Mouse (Mus musculus) embryonic facial prominence, embryonic 11.5 days (tissue): ENCODE data around the gene Rabl3. TPM values are rescaled to one million over a fixed set of nuclear protein-coding genes. Genes with fewer than 3 reads are reported as not detected.

Source experiments
- ATAC-seq: fragments of 200-750 bp; cut with Nextera tagmentation; replicated peaks from 2 replicates; pipeline ENCODE4 v1.8.0; 2017; ENCODE audit warnings: low read depth; ENCODE audit not compliant: insufficient number of reproducible peaks, low FRiP score, low TSS enrichment
- DNase-seq: peaks from one replicate; pipeline ENCODE4 v3.0.0-alpha.2; 2015; ENCODE audit warnings: low spot score
- H3K27ac ChIP-seq: fragments of 300-500 bp; sonication (generic); replicated peaks from 2 replicates; pipeline ENCODE4 v1.5.1; 2014; ENCODE audit warnings: mild to moderate bottlenecking, low read depth, low read length, control low read depth
- H3K27me3 ChIP-seq: fragments of 300-500 bp; sonication (generic); 2 replicates; pipeline ENCODE4 v1.6.1; 2014; ENCODE audit warnings: mild to moderate bottlenecking, low read length, moderate library complexity, mixed read lengths; ENCODE audit not compliant: control insufficient read depth, insufficient read depth
- H3K36me3 ChIP-seq: fragments of 300-500 bp; sonication (generic); replicated peaks from 2 replicates; pipeline ENCODE4 v1.6.1; 2014; ENCODE audit warnings: low read depth, mild to moderate bottlenecking, low read length, moderate library complexity, mixed read lengths; ENCODE audit not compliant: control insufficient read depth, insufficient read depth
- H3K4me1 ChIP-seq: fragments of 300-500 bp; sonication (generic); 2 replicates; pipeline ENCODE4 v1.6.1; 2014; ENCODE audit warnings: low read length, mixed read lengths; ENCODE audit not compliant: control insufficient read depth, insufficient read depth
- H3K4me2 ChIP-seq: fragments of 300-500 bp; sonication (generic); 2 replicates; pipeline ENCODE4 v1.6.1; 2014; ENCODE audit warnings: low read depth, mild to moderate bottlenecking, control low read depth, low read length, moderate library complexity
- H3K4me3 ChIP-seq: fragments of 300-500 bp; sonication (generic); 2 replicates; pipeline ENCODE4 v1.5.1; 2014; ENCODE audit warnings: low read depth, low read length, control low read depth
- H3K9ac ChIP-seq: fragments of 300-500 bp; sonication (generic); replicated peaks from 2 replicates; pipeline ENCODE4 v1.6.1; 2014; ENCODE audit warnings: mild to moderate bottlenecking, control low read depth, low read length
- H3K9me3 ChIP-seq: fragments of 300-500 bp; sonication (generic); replicated peaks from 2 replicates; pipeline ENCODE4 v1.6.1; 2016; ENCODE audit warnings: mild to moderate bottlenecking, low read length, inconsistent platforms, mixed read lengths; ENCODE audit not compliant: control insufficient read depth
- WGBS: fragments of 180-500 bp; shearing (Covaris S2); extraction: QIAGEN DNeasy Blood & Tissue Kit; methylation state at CpG from one replicate; pipeline ENCODE4 v1.1.7; 2014; 5-methylcytosine and 5-hydroxymethylcytosine counted together
- polyA plus RNA-seq: library from polyadenylated mRNA; unstranded; fragments of >200 nt; fragmentation: Nextera tagmentation; extraction: Ambion mirVana; gene quantifications from 2 replicates; pipeline ENCODE4 v1.2.1, GENCODE M21; 2014

Rabl3 gene
- polyA plus RNA-seq, 1 experiment from 2014 or later: 41.2 TPM

GRCm38 (mm10) chr16:37610333-37610732 is 70.6 kb downstream of the Rabl3 start:
- WGBS: 80% methylated on average over 8 of the region's 8 CpGs
- Histone ChIP-seq H3K4me2 (no peak overlapping the region), H3K27me3 (no peaks in the 10 kb centered on the region), H3K4me1 (no peaks in the 10 kb centered on the region), H3K9ac (no peak overlapping the region), H3K36me3 (no peaks in the 10 kb centered on the region), H3K4me3 (no peak overlapping the region), H3K27ac (no peak overlapping the region), H3K9me3 (no peaks in the 10 kb centered on the region)
- ATAC-seq (no peak), DNase-seq (no peak)

GRCm38 (mm10) chr16:37611072-37611471 is 71.4 kb downstream of the Rabl3 start:
- H3K4me3 ChIP-seq: no peak overlapping the region
- ATAC-seq (no peak), DNase-seq (peak; percentile 5)
- H3K27ac ChIP-seq: no peak overlapping the region
- H3K9me3 ChIP-seq: no peaks in the 10 kb centered on the region
- H3K27me3 ChIP-seq: no peaks in the 10 kb centered on the region
- no peak overlapping the region for H3K9ac ChIP-seq
- no peaks in the 10 kb centered on the region for H3K4me1 ChIP-seq
- WGBS: 44% methylated on average over 7 of the region's 7 CpGs
- no peak overlapping the region for H3K4me2 ChIP-seq
- no peaks in the 10 kb centered on the region for H3K36me3 ChIP-seq

- Histone ChIP-seq H3K4me3 (no peak overlapping the region), H3K27me3 (no peaks in the 10 kb centered on the region), H3K9me3 (no peaks in the 10 kb centered on the region), H3K4me2 (no peak overlapping the region), H3K27ac (no peak overlapping the region), H3K4me1 (no peaks in the 10 kb centered on the region), H3K9ac (no peak overlapping the region), H3K36me3 (no peaks in the 10 kb centered on the region)
- WGBS: 87% methylated on average over 5 of the region's 5 CpGs
- ATAC-seq: no peak
- DNase-seq: no peak
Measured at GRCm38 (mm10) chr16:37612013-37612412, 72.3 kb downstream of the Rabl3 start.

GRCm38 (mm10) chr16:37614540-37614939 is 74.9 kb downstream of the Rabl3 start:
- H3K36me3 ChIP-seq: no peaks in the 10 kb centered on the region
- H3K4me3 ChIP-seq: no peak overlapping the region
- H3K27ac ChIP-seq: no peak overlapping the region
- H3K9me3 ChIP-seq: no peaks in the 10 kb centered on the region
- H3K4me2 ChIP-seq: no peak overlapping the region
- 92% methylated on average over 9 of the region's 9 CpGs for WGBS
- no peaks in the 10 kb centered on the region for H3K4me1 ChIP-seq
- ATAC-seq (no peak), DNase-seq (no peak)
- no peak overlapping the region for H3K9ac ChIP-seq
- H3K27me3 ChIP-seq: no peaks in the 10 kb centered on the region

- H3K27ac ChIP-seq: no peak overlapping the region
- DNase-seq (no peak), ATAC-seq (no peak)
- no peak overlapping the region for H3K4me2 ChIP-seq
- H3K27me3 ChIP-seq: no peaks in the 10 kb centered on the region
- no peak overlapping the region for H3K4me3 ChIP-seq
- no peaks in the 10 kb centered on the region for H3K4me1 ChIP-seq
- H3K36me3 ChIP-seq: no peaks in the 10 kb centered on the region
- WGBS: 83% methylated on average over 8 of the region's 8 CpGs
- H3K9me3 ChIP-seq: no peaks in the 10 kb centered on the region
- H3K9ac ChIP-seq: no peak overlapping the region
Measured at GRCm38 (mm10) chr16:37615429-37615828, 75.7 kb downstream of the Rabl3 start.

- Histone ChIP-seq H3K27me3 (no peaks in the 10 kb centered on the region), H3K27ac (no peak overlapping the region), H3K36me3 (no peaks in the 10 kb centered on the region), H3K9me3 (no peaks in the 10 kb centered on the region), H3K4me2 (no peak overlapping the region), H3K9ac (no peak overlapping the region), H3K4me3 (no peak overlapping the region), H3K4me1 (no peaks in the 10 kb centered on the region)
- no peak for DNase-seq
- 81% methylated on average over 8 of the region's 8 CpGs for WGBS
- no peak for ATAC-seq
Measured at GRCm38 (mm10) chr16:37616104-37616503, 76.4 kb downstream of the Rabl3 start.

GRCm38 (mm10) chr16:37617695-37618094 is 78.0 kb downstream of the Rabl3 start:
- ATAC-seq (no peak), DNase-seq (no peak)
- H3K9ac ChIP-seq: no peak overlapping the region; the same call in 1 of the 2 replicates
- no peaks in the 10 kb centered on the region for H3K9me3 ChIP-seq
- H3K4me2 ChIP-seq: no peak overlapping the region
- no peak overlapping the region for H3K27ac ChIP-seq
- no peaks in the 10 kb centered on the region for H3K27me3 ChIP-seq
- no peaks in the 10 kb centered on the region for H3K4me1 ChIP-seq
- no peaks in the 10 kb centered on the region for H3K36me3 ChIP-seq
- H3K4me3 ChIP-seq: no peak overlapping the region
- WGBS: 35% methylated on average over 3 of the region's 3 CpGs
